Mouse (Mus musculus): ENCODE results near the gene Rnf103. TPM values are rescaled to one million over a fixed set of nuclear protein-coding genes. Genes with fewer than 3 reads are reported as not detected.

The Rnf103 gene
- total RNA-seq, 2 experiments from 2014 or later, result 45.8 to 46.5 TPM

DNA sequence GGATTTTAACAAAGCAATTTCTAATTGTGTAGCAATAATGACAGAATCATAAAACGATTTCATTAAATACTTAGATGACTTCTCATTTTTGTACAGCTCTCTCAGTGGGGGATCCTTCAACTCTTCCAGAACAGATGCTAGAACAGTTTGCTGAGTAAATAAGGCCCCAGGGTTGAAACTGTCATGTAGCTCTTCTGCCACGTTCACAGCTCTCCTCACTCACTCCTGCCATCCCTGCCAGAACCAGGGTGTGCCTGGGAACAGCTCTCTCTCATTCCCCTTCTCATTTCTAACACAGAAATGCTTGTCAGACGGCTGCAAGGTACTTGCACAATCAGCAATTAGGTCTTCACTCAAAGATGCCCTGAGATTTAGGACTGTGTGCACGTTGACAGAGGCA lies 9.3 kb downstream of the Rnf103 start:
- TF ChIP-seq CTCF (conservative IDR thresholded peaks at IDR 0.05), result no peak
- peak in 1 of 2 experiments; percentile 27 for DNase-seq (ENCODE audit: low spot score in 2 of 2)

DNA sequence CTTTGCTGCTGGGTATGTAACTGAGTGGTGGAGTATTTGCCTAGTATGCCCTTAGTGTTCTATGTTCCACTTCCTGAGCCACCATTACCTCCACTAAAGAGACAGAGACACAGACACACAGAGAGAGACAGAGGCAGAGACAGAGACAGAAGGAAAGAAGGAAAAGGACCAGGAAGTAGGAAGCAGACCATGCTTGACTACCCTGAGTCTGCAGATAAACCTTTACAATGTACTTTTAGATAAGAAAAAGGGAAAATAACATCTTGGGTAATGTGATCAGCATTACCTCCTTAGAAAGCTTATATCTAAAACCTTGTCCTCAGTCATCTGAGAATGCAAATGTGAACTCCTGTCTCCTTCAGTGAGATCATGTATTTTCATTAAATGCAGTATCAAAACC lies 10.0 kb downstream of the Rnf103 start:
- TF ChIP-seq CTCF (conservative IDR thresholded peaks at IDR 0.05), result no peak
- no peak for DNase-seq (ENCODE audit: low spot score in 2 of 2)
- no peak overlapping the region for H3K4me3 ChIP-seq
- H3K27ac ChIP-seq, result peak overlapping the region; percentile 1; the same call in 1 of the 2 replicates

More for the DNA sequence above, 9.3 kb downstream of the Rnf103 start:
- Histone ChIP-seq H3K4me3 (no peak overlapping the region), H3K27ac (no peak overlapping the region; the same call in 1 of the 2 replicates)

- peak overlapping the region; percentile 1; the same call in 1 of the 2 replicates for H3K27ac ChIP-seq
- no peak for TF ChIP-seq CTCF (conservative IDR thresholded peaks at IDR 0.05)
- no peak overlapping the region for H3K4me3 ChIP-seq
- DNase-seq (ENCODE audit: low spot score in 2 of 2), result no peak
These were observed 10.4 kb downstream of the Rnf103 start for GRCm38 (mm10) chr6:71504091-71504490.

DNA sequence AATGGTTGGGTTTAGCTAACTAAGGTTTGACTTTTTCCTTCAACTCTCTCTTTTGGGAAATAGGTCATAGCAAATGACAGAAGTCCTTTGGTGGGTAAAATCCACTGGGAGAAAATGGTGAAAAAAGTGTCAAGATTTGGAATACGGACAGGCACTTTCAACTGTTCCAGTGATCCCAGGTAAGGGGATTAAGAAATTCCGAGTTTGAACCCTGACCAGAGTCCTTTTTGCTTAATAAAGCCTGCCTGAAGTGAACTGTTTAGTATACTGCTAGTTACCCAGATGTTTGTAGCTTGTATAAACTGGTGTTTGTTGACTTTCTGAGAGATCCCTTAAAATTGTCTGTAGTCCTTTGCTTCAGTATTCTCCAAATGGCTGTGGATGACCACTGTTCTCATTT lies 12.0 kb downstream of the Rnf103 start:
- no peak for DNase-seq (ENCODE audit: low spot score in 2 of 2)
- Histone ChIP-seq H3K27ac (no peak overlapping the region), H3K4me3 (no peak overlapping the region)
- no peak for TF ChIP-seq CTCF (conservative IDR thresholded peaks at IDR 0.05)

DNA sequence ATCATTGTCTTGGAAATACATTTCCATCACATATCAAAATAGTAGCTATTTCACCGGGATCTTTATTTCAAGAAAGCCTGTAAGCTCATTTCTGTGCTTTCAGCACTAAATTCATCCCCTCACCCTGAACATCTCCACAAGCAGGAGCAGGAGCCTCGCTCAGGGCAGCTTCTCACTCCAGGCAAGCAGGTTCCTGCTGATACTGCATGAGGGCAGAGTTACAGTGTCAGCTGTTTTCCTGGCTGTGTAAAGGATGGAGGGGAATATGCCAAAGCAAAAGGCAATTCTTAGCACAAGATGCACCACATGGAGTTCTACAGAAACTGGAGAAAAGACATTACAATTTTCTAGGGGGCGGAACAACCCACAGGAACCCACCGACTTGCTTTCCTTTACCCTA lies 25.8 kb downstream of the Rnf103 start:
- Histone ChIP-seq H3K4me3 (no peak overlapping the region), H3K27ac (no peak overlapping the region)
- no peak for TF ChIP-seq CTCF (conservative IDR thresholded peaks at IDR 0.05)
- no peak for DNase-seq (ENCODE audit: low spot score in 2 of 2)

DNA sequence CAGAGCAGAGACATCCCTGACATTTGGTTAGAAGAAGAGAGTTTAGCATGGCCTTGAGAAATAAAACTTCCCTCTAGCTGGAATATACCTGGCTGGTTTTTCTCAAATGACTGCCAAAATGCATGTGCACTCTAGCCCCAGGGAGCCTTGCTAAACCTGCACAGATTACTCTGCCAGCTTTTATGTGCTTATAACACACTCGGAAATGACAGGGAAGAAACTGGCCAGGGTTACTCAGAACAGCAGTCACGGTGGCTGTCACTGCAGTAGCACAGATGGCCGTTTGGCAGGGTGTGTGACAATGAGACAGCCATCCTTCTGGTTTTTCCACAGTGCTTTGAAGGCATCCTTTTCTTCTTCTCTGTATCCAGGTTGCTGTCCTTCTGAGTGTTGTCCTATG lies 31.9 kb downstream of the Rnf103 start:
- no peak; the same call in 1 of the 2 replicates for TF ChIP-seq CTCF (conservative IDR thresholded peaks at IDR 0.05)
- peak overlapping the region; percentile 46; the same call in 1 of the 2 replicates for H3K27ac ChIP-seq
- DNase-seq (ENCODE audit: low spot score in 2 of 2), result peak; percentile 52 to 74
- no peak overlapping the region for H3K4me3 ChIP-seq

GRCm38 (mm10) chr6:71527056-71527455 lies 33.4 kb downstream of the Rnf103 start:
- DNase-seq (ENCODE audit: low spot score in 2 of 2), result no peak
- H3K27ac ChIP-seq, result no peak overlapping the region
- no peak for TF ChIP-seq CTCF (conservative IDR thresholded peaks at IDR 0.05)

GRCm38 (mm10) chr6:71527826-71528225 lies 34.1 kb downstream of the Rnf103 start:
- DNase-seq (ENCODE audit: low spot score in 2 of 2), result no peak
- no peak for TF ChIP-seq CTCF (conservative IDR thresholded peaks at IDR 0.05)
- no peak overlapping the region for H3K4me3 ChIP-seq
- no peak overlapping the region for H3K27ac ChIP-seq

More at GRCm38 (mm10) chr6:71527056-71527455, 33.4 kb downstream of the Rnf103 start:
- no peak overlapping the region for H3K4me3 ChIP-seq

DNA sequence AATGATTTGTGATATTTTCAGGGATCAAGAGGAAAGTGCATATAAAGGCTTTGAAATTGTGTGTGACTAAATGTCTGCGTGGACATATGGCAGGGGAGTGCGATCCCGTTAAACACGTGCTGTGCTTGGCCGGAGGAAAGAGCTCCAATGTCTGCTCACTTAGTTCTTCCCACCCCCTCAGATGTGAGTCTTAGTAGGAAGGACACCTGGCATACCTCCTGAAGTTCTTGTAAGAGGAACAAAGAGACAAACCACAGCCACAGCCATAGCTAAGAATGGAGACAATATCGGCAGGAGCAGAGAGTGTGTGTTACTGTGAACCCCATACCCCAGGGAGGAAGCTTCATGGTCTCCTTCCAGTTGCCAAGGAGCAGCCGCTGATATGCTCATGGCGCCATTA lies 36.5 kb downstream of the Rnf103 start:
- Histone ChIP-seq H3K27ac (no peak overlapping the region), H3K4me3 (no peak overlapping the region)
- DNase-seq (ENCODE audit: low spot score in 2 of 2), result no peak
- TF ChIP-seq CTCF (conservative IDR thresholded peaks at IDR 0.05), result no peak

GRCm38 (mm10) chr6:71537286-71537685 lies 43.6 kb downstream of the Rnf103 start:
- no peak overlapping the region for H3K4me3 ChIP-seq
- TF ChIP-seq CTCF (conservative IDR thresholded peaks at IDR 0.05), result no peak
- H3K27ac ChIP-seq, result peak overlapping the region; percentile 41; the same call in 1 of the 2 replicates
- no peak for DNase-seq (ENCODE audit: low spot score in 2 of 2)

DNA sequence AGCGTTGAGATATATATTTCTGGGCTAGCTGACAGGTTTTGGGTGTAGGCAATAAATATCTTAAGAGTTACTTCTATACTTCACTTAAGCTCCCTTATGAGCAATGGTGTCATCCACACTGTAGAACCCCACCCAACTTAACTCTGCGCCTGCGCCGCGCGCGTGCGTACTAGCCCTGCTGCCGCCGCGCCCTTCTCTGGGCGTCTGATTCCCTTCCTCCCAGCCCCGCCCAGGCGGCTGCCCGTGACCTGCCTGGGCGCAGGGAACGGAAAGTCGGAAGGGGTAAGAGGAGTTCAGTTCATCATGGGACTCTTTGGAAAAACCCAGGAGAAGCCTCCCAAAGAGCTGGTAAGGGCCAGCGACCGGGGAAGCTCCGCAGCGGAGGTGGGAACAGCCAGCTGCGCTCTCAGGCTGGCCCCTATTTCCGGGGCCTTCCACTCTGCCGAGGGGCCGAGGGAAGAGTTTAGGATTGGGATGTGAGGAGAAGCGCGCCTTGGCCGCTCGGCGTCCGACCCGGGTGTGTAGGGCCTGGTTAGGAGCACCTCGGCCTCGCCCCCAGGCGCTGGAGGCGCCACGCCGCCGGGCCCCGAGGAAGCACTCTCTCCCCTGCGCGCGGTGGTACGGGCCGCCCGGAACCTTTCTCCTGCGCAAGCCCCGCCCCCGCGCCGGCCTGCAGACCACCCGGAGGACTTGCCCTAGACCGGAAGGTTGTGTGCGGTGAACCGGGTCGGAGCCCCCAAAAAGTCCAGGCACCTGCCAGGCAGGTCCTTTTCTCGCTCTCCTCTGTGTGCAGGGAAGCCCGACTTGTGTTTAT lies 50.2 kb downstream of the Rnf103 start, which contains the start of gene Chmp3:
Gene Chmp3 (plus strand): TSS at position 112 of the 814 bp plus-strand sequence.
- Histone ChIP-seq H3K4me3 (peak within 1 kb of the TSS; percentile 88), H3K27ac (peak within 1 kb of the TSS; percentile 100)
- DNase-seq (ENCODE audit: low spot score in 2 of 2), result peak; percentile 95 to 97
- no peak for TF ChIP-seq CTCF (conservative IDR thresholded peaks at IDR 0.05)

- TF ChIP-seq CTCF (conservative IDR thresholded peaks at IDR 0.05), result no peak
- H3K27ac ChIP-seq, result no peak overlapping the region
- DNase-seq (ENCODE audit: low spot score in 2 of 2), result no peak
- no peak overlapping the region for H3K4me3 ChIP-seq
These were observed 61.8 kb downstream of the Rnf103 start for GRCm38 (mm10) chr6:71555507-71555951.

GRCm38 (mm10) chr6:71556826-71557225 lies 63.1 kb downstream of the Rnf103 start:
- no peak overlapping the region for H3K4me3 ChIP-seq
- H3K27ac ChIP-seq, result no peak overlapping the region
- no peak for DNase-seq (ENCODE audit: low spot score in 2 of 2)
- TF ChIP-seq CTCF (conservative IDR thresholded peaks at IDR 0.05), result no peak

Other genes starting within 250 kb of the Rnf103 start
- gene Krcc1, start 222.2 kb upstream of the Rnf103 start, total RNA-seq (2021), result 10 to 100 TPM; 15.6 to 17.4 TPM
- gene Smyd1, start 171.7 kb upstream of the Rnf103 start, total RNA-seq (2021), result 1 to 10 TPM in 1 of 2 experiments, under 1 TPM in 1; 0.59 to 1.3 TPM
- gene Cd8b1, start 171.1 kb upstream of the Rnf103 start, total RNA-seq (2021), result not detected
- gene Cd8a, start 120.5 kb upstream of the Rnf103 start, total RNA-seq (2021), result not detected
- gene Rmnd5a, start 53.3 kb upstream of the Rnf103 start, total RNA-seq (2021), result 10 to 100 TPM; 91.3 to 91.6 TPM
- gene Chmp3, start 49.9 kb downstream of the Rnf103 start, total RNA-seq (2021), result 100 to 1,000 TPM in 1 of 2 experiments, 10 to 100 TPM in 1; 99.7 to 109 TPM
- gene Kdm3a, start 139.1 kb downstream of the Rnf103 start, total RNA-seq (2021), result 10 to 100 TPM; 44.4 to 49.0 TPM
- gene Reep1, start 213.7 kb downstream of the Rnf103 start, total RNA-seq (2021), result 10 to 100 TPM; 69.1 to 71.2 TPM

All from layer of hippocampus, adult 2 months (tissue).